Mouse (Mus musculus) ovary, adult 10 weeks (tissue): ENCODE data around the gene Upk1a. TPM values are rescaled to one million over a fixed set of nuclear protein-coding genes. Genes with fewer than 3 reads are reported as not detected.

Experiments used
- polyA plus RNA-seq: library from polyadenylated mRNA; stranded (reverse); fragments of 350-450 nt; fragmentation: Illumina TruSeq; extraction: RNeasy Lipid Tissue Mini Kit (QIAGEN cat#74804); gene quantifications from one replicate; pipeline ENCODE4 v1.2.3, GENCODE M21; 2014

The Upk1a gene
- 0.34 TPM for polyA plus RNA-seq

DNA sequence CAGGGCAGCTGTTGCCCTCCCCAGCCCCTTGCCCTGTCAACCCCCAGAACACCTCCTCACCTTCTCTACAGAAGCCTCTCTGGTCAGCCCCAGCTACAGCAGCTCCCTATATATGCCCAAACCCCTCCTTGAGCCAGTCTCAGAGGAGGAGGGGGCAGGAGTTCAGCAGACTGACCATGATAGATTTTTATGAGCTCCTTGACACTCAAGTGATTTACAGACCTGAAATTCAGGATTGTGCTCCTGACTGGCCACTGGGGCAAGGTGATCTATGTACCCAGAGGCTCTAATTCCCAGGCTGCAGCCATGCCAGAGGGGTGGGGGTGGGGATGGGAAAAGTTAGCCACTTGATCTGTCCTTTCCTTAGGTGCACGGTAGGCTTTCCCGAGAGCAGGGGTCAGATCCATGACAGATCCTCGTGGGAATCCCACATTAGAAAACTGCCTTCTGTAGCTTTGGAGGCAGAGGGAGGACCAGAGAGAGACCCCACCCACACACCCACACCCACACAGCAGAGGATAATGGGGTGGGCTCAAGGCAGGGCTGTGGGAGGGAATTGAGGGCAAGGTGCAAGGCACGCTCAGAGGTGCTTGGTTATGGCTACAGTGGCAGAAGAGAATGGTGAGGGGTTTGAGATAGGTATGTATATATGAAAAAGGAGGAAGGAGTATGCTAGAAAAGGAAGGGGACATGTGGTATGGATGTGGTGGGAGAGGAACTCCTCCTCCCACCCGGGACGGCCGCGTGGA lies at the start of gene Upk1a:
Upk1a (minus strand) TSS at position 194 of the 749 bp plus-strand sequence.

DNA sequence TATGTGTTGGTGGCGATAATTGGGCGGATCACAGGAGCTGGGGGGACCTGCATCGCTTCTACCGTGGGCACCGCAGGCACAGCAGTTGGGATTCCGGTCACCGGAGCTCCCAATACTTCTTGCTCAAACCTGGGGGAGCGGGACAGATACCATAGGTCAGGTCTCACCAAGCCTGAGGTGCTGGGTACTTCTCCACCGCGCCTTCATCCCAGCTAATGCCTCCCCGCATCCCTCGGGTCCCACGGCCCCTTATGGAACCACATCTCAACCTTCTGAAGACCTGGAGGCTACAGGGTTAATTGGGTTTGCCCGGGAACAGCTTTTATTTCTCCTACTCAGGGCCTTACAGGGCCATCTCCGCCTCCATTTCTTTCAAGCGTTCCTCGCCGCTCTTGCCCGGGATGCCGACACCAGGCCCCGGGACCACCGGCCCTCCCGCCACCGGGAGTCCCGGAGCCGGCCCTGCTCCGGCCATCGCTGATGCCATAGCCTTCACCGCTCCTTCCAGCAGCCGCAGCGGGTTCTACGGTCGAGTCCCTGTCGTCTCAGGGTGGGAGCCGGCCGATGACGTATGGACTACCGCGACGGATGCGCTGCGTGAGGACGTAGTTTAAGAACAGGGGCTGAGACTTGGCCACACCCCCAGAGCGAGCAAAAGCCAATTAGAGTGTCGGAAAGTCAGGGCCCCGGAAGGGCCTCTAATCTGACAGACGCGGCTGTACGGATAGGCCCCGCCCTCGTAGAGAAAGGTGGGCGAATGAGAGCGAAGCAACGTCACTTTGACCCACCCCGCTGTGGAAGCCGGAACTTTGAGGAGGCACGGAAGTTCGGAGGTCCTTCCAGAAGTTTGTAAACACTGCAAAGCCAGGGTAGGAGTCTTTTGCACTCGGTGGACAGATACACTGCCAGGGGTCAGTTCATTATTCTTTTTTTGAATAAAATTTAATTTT lies 37.2 kb upstream of the Upk1a start, which contains the start of gene Rbm42:
Rbm42 (minus strand) TSS at position 727 of the 950 bp plus-strand sequence.

GRCm38 (mm10) chr7:30635752-30636151 lies 23.1 kb upstream of the Upk1a start, which contains the start of gene Etv2:
Gene Etv2 (minus strand): TSS chr7:30635852.

GRCm38 (mm10) chr7:30625530-30626384 lies 13.1 kb upstream of the Upk1a start, which contains the start of gene Cox6b1:
Gene Cox6b1 (minus strand): TSS chr7:30626151.

GRCm38 (mm10) chr7:30598786-30599185 lies 13.9 kb downstream of the Upk1a start, which contains the start of gene Zbtb32:
Gene Zbtb32 (minus strand): TSS chr7:30598909.

GRCm38 (mm10) chr7:30588676-30589434 lies 23.8 kb downstream of the Upk1a start, which contains the start of gene Kmt2b:
Gene Kmt2b (minus strand): TSS chr7:30588726.

GRCm38 (mm10) chr7:30564970-30565571 lies 47.6 kb downstream of the Upk1a start, which contains the start of gene Igflr1:
Gene Igflr1 (plus strand): TSS chr7:30565427.

DNA sequence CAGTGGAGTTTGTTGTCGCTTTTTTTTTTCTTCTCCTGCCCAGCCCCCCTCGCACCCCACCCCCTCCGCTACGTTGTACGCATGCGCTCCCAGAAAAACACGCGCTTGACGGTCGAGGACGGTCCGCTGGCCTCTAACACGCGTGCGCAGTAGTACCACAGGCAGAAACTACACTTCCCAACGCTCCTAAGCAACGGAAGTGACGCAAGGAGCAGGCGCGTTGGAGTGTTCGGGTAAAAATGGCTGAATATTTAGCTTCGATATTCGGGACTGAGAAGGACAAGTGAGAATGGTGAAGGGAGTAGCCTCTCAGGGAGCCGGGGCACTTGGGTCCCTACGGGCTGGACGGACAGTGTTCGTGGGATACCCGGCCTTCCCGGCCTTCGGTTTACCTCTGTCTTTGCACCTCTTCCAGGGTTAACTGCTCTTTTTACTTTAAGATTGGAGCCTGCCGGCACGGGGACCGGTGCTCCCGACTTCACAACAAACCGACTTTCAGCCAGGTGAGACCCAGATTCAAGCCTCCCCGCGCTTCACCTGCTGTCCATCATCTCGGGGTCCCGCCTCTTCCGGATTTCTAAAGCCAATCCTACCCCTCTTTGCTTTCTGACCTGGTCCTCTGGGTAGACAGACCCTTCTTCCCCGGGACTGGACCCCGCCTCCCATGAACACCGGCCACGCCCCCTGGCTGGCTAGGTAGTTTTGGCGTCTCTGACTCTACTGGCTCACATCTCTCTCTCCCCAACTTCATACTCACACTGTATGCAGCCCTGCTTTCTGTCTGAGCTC lies 49.3 kb downstream of the Upk1a start, which contains the start of the genes U2af1l4, Gm49396 and Psenen:
U2af1l4 (plus strand) TSS at position 185 of the 789 bp plus-strand sequence.
Gm49396 (plus strand) TSS at position 228 of the 789 bp plus-strand sequence.
Psenen (minus strand) TSS at position 511 of the 789 bp plus-strand sequence.

DNA sequence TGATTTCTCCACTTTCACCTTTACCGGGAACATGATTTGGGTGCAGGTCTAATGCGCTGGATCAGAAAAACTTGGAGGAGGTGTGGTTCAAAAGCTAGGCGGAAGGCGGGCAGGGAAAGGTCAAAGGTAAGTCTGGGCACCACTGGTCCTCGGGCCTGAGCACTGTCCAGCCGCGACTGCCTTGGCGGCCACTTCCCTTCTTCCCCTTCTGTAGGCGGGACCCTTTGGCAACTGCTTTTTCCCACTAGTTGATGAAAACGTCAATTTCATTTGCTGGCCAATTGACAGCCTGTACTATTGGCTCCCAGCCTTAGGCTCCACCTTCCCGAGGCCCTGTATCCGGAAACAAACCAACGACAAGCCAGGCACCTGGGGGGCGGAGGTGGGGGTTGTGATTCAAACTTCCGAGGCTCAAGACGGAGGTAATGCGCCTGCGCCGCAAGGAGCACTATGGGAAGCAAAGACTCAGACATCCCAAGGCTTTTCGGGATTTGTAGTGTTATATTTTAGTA lies 53.1 kb downstream of the Upk1a start, which contains the start of gene Lin37:
Lin37 (minus strand) TSS at position 396 of the 512 bp plus-strand sequence.

Other genes with a start within 250 kb of the Upk1a start
- 5.6 TPM for gene Tyrobp, start 199.1 kb downstream of the Upk1a start, polyA plus RNA-seq
- gene Hcst, start 193.0 kb downstream of the Upk1a start, polyA plus RNA-seq: not detected
- 0.23 TPM for gene Nfkbid, start 191.1 kb downstream of the Upk1a start, polyA plus RNA-seq
- gene Aplp1, start 167.3 kb downstream of the Upk1a start, polyA plus RNA-seq: 0.63 TPM
- not detected for gene Kirrel2, start 155.2 kb downstream of the Upk1a start, polyA plus RNA-seq
- not detected for gene Nphs1, start 154.5 kb downstream of the Upk1a start, polyA plus RNA-seq
- not detected for gene Prodh2, start 119.2 kb downstream of the Upk1a start, polyA plus RNA-seq
- 0.23 TPM for gene Arhgap33, start 77.8 kb downstream of the Upk1a start, polyA plus RNA-seq
- 22.5 TPM for gene Hspb6, start 60.7 kb downstream of the Upk1a start, polyA plus RNA-seq
- gene Proser3, start 60.5 kb downstream of the Upk1a start, polyA plus RNA-seq: 2.0 TPM
- 5.0 TPM for gene Lin37, start 53.0 kb downstream of the Upk1a start, polyA plus RNA-seq
- 8.5 TPM for gene U2af1l4, start 49.5 kb downstream of the Upk1a start, polyA plus RNA-seq
- 1.1 TPM for gene Gm49396, start 49.5 kb downstream of the Upk1a start, polyA plus RNA-seq
- gene Psenen, start 49.2 kb downstream of the Upk1a start, polyA plus RNA-seq: 24.5 TPM
- not detected for gene Igflr1, start 47.4 kb downstream of the Upk1a start, polyA plus RNA-seq
- 4.7 TPM for gene Kmt2b, start 24.1 kb downstream of the Upk1a start, polyA plus RNA-seq
- not detected for gene Zbtb32, start 13.9 kb downstream of the Upk1a start, polyA plus RNA-seq
- gene Cox6b1, start 13.3 kb upstream of the Upk1a start, polyA plus RNA-seq: 586 TPM
- not detected for gene Etv2, start 23.0 kb upstream of the Upk1a start, polyA plus RNA-seq
- gene Rbm42, start 37.5 kb upstream of the Upk1a start, polyA plus RNA-seq: not detected
- gene Haus5, start 52.1 kb upstream of the Upk1a start, polyA plus RNA-seq: 1.1 TPM
- gene Pmis2, start 58.8 kb upstream of the Upk1a start, polyA plus RNA-seq: not detected
- gene 2200002J24Rik, start 86.1 kb upstream of the Upk1a start, polyA plus RNA-seq: not detected
- not detected for gene Atp4a, start 99.4 kb upstream of the Upk1a start, polyA plus RNA-seq
- gene Tmem147, start 116.7 kb upstream of the Upk1a start, polyA plus RNA-seq: 12.8 TPM
- not detected for gene Gapdhs, start 130.8 kb upstream of the Upk1a start, polyA plus RNA-seq
- gene Sbsn, start 138.6 kb upstream of the Upk1a start, polyA plus RNA-seq: 1.2 TPM
- gene Dmkn, start 150.9 kb upstream of the Upk1a start, polyA plus RNA-seq: 16.0 TPM
- gene Krtdap, start 175.0 kb upstream of the Upk1a start, polyA plus RNA-seq: not detected
- 0.23 TPM for gene Ffar2, start 210.9 kb upstream of the Upk1a start, polyA plus RNA-seq
- not detected for gene Ffar3, start 243.3 kb upstream of the Upk1a start, polyA plus RNA-seq
- not detected for gene Ffar1, start 248.7 kb upstream of the Upk1a start, polyA plus RNA-seq